Mouse (Mus musculus) hindlimb bud, embryonic 11.5 days (tissue): ENCODE measurements at regions not wholly inside any gene's neighbourhood (a gene's known extent, or its start where the extent isn't known, plus 50 kb on each side); places are given as distances from the start of the nearest gene placed in this dataset.
"Not testable (repeated sequence)": the region's sequence is repeated elsewhere in the genome, so short reads cannot be mapped to it uniquely, and the experiment has no call there.

Experiments
- DNase-seq: peaks from one replicate; pipeline ENCODE4 v3.0.0-alpha.2; 2012; ENCODE audit warnings: low read depth, low spot score; ENCODE audit errors: extremely low spot score

DNA sequence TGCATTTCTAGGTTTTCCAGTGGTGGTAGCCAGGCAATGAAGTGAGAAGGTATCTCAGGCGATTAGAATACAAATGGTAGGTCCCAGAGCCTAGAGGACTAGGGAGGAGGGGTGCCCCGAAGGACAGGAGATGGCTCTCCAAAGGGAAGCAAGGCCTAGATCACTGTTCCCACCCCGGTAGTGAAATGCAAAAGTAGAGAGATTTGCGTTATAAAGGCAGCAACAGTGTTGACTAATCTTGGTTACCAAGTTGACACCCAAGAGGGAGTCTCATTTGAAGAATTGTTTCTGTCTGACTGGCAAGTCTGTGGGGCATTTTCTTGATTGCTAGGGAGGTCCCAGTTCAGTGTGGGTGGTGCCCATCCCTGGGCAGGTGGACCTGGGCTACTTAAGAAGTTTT, 278.8 kb downstream of the Diras2 start:
- DNase-seq = no peak

DNA sequence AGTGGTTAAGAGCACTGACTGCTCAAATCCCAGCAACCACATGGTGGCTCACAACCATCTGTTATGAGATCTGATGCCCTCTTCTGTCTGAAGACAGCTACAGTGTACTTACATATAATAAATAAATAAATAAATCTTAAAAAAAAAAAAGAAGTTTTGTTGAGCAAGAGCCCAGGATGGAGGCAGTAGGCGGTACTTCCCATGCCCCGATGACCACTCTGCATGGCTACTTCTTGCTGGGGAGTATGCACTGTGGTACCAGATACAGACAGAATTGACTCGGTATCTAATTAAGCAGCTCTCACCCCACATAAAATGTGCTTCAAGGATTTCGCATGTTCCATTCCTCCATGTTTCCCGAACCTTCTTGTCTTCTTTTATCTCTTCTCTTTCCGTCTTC, 278.4 kb downstream of the Diras2 start:
- not testable (repeated sequence) for DNase-seq

DNA sequence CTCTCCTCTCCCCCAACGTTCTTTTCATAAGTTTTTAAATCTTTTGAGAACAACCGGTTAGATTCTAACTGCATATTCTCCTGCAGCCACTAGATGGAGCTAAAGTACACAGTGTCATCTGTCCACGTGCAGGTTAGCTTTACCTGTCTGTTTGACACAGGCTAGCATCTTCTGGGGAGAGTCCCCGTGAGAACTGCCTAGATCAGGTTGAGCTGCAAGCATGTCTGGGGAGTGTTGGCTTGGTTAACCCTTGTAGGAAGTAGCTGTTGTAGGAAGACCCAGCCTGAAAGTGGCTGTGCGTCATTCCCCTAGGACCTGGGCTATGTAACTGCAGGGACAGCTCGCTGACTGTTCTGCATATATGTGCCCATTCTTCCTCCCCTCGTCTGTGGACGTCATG, 277.9 kb downstream of the Diras2 start:
- DNase-seq = no peak

DNA sequence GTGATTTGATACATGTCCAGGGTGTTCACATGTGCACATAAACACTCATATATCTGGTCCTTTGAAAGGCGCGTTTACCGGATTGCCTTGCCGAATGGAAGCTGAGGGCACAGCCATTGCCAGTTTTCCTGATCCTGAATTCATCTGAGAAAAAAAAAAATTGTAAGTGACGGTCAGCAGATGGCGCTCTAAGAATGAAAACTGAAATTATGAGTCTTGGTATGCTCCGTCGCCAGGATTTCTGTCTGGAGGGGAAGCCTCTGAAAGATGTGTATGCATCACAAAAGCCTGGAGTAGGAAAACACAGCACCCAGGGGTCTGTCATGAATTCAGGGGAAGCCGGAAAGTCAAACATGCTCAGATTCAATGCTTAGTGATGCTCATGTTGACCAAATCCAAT, 276.9 kb downstream of the Diras2 start:
- peak; percentile 46 for DNase-seq

DNA sequence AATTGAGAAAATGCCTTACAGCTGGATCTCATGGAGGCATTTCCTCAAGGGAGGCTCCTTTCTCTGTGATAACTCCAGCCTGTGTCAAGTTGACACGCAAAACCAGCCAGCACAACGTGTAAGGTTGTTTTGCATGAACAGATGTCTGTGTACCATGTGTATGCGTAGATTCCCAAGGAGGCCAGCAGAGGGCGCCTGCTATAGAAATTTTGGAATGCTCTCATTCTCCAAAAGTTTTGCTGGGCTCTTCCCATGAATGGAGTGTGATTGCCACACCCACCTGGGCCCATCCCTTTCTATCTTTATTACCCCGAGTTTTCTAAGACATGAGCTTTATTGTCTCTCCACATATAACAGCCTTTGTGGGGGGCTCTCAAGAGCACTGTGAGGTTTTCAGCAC, 275.4 kb downstream of the Diras2 start:
- DNase-seq = no peak

DNA sequence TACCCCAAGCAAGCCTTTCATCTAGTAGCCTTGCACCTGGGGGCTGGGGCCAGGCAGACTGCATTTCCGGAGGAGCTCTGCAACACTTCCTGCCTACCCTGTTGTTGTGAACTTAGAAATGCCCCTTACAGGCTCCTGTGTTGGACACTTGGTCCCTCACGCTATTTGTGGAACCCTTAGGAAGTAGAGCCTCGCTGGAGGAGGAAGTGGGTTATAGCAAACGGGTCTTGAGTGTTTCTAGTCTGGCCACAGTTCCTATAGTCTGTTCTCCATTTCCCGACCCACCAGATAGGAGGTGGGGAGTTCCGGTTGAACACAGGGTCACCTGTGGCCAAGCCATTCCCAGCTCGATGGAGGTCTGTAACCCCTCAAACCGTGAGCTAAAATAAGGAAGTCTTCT, 272.7 kb downstream of the Diras2 start:
- no peak for DNase-seq

DNA sequence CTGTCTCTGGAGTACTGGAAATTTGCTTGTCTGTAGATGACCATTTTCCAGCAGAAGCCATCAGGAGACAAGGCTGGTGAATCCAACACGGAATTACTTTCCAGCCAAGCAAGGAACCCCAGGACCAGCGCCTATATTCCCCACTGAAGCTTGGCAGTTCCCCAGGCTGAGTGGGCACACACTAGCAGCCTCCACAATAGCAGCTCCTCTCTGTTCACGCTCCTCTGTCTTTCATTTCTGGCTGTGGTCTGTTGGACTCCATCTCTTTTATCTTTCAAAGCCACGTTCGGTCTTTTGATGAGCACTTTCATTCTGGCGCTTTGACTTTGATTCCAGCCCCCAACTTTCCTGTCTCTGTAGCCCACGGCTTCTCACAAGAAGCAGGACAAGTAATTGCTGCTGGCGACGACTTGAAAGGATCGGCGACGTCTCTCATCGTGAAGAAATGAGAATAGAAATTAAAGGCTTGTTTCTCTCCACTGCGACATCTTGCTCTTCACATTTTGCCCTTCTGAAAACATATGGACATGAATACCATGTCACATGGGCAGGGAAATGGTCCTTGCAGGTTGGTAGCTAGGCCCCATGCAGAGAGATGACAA, 268.0 kb downstream of the Diras2 start:
- DNase-seq = no peak

DNA sequence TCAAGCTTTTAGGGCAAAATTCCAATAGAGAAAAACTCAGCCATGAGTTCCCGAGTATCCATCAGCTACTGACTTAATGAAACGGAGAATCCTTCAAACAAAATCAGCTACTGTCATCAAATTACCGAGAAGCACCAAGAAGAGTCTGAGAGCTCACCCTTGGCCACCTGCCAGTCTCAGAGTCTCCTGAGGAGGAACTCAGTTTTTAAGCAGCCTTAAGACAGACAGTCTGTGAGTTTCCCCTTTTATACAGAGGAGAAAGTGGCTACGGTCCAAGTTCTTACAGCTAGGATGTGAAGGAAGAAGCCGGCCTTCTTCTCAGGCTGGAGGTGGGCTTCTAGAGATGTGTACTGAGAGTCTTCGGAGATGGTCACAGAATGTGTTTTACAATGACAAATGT, 262.8 kb downstream of the Diras2 start:
- DNase-seq = no peak

DNA sequence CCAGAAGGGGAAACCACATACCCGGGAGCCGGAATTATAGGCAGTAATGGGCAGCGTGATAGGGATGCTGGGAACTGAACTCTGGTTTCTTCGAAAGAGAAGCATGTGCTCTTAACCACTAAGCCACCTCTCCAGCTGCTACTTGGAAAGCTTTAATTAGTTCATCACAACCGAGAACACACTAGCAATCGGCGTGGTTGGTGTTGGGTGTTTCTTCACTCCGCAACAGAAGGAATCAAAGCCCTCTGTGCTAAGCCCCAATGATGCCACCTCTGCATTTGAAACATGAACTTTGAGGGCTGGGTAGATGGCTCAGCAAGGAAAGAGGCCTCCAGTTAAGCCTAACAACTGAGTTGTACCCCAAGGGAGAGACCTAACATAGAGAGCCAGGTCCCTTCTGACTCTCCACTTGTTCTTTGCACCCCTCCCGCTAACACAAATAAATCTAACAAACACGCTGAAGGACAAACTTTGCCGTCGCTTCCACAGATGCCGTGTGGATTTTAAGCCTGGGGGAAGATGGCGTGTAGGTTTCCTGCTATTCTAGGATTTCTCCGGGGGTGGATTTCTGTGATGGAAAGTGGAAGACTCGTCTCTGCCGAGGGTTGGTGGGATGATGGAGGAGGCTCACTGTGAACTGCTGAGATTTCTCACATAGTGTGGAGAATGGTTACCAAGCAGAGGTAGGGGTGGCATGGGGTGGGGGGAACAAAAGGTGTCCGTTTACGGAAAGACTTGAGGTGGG, 257.4 kb downstream of the Diras2 start:
- no peak for DNase-seq

DNA sequence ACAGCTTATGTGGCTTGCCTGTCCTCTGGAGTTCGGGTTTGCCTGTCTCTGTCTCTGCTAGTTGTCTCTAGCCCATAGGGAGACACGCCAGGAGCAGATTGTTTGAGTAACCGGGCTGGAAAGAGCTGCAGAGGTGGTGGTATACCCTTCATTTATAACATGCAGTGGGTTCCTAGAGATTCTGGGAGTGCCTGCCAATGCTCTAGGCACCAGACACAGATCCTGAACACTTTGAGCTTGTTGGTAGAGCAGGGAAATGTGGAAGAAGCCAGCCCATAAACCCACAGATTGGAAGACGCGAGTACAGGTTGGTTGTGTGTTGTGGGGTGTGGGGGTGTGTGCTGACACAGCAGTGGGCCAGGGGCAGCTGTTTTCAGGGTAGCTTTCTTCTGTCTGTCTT, 255.9 kb downstream of the Diras2 start:
- DNase-seq = no peak

DNA sequence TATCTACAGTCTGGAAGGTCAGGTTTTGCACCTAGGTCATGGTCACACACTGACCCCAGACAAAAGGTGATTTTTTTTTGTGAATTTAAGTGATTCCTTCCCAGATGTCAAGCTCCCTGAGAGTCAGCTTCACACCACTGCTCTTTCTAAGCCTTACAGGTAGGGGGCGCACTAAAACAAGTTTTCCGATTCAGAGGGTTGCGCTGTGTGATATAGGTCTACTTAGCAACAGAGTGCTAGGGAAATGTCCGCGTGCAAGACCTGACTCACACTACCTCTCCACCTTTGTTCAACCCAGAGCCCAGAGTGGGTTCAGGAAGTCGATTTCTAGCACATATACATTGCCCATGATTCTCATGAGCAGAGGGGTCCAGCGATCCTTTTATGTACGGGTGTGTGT, 255.4 kb downstream of the Diras2 start:
- no peak for DNase-seq

DNA sequence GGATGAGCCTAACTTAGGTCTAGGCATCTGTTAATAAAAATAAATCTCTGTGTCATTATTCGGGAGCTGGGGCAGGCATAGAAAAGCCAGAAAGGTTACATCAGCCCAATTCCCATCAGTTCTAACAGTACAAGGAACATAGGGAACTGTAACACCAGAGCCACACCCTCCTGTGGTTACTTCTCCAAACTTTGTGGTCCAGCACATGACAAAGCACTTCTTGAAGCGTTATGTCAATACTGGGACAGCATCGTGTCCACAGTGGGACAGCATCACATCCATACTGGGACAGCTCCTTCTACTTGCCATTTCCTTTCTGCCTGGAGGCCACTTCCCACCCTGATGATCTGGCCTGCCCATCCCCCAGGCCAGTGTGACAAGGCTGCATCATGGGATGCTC, 253.9 kb downstream of the Diras2 start:
- DNase-seq = no peak

DNA sequence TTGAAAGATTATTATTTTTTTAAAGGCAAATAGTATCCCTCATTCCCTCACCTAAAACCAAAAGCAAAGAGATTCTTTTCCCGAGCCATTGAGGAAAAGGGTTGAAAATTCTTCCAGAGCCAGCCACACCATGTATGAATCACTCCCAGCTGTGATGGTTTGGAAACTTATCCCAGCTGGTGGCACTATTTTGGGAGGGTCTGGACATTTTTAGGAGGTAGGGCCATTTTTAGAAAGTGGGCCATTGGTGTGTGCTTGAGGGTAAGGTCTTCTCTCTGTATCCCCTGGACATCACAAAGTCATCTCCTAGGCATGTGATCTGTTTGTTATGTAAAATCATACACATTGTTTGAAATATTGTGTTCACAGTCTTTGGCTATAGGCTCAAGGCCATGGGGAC, 252.2 kb downstream of the Diras2 start:
- no peak for DNase-seq

DNA sequence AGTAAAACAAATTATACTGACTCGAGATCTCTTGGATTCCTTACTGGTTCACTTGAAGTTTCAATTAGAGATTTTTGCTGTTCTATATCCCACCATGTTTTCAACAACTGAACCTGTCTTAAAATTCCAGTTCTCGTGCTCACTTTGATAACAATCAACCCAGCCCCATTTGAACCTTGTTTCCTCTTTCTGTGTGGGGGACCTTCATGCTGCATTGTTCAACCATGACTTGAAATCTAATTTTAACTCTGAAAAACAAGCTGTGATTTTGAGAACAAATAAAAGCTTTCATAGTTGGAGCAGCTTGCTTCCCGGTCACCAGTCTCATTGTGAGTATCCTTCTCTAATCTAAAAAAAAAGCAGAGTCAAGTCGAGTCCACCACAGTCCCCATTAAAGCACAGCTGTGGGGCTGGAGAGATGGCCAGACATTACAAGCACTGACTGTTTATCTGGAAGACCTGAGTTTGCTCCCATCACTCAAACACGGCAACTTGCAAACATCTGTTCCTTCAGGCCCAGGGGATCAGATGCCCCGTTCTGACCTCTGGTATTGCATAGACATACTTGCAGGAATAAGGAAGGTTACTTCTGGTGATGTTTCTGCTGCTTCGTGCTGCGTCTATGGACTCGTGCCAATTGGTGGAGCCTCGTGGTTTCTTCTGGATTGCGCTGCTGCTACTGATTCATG, 251.7 kb downstream of the Diras2 start:
- no peak for DNase-seq

DNA sequence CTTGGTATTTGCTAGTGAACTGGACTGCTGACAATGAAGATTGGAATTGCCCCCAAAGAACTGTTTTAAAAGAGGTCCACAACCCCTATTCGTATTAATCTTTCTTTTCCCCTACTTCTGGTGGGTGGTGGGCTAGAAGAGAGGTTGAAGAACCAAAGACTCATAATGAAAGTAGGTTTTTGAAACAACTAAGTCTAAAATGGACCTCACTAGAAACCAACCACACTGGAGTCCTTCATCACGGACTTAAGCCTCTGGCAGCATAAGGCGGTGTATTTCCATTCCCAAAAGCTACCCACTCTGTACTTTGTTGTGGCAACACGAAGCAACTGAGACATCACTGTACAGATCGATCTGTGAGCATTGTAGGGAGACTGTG, 251.1 kb downstream of the Diras2 start:
- no peak for DNase-seq

DNA sequence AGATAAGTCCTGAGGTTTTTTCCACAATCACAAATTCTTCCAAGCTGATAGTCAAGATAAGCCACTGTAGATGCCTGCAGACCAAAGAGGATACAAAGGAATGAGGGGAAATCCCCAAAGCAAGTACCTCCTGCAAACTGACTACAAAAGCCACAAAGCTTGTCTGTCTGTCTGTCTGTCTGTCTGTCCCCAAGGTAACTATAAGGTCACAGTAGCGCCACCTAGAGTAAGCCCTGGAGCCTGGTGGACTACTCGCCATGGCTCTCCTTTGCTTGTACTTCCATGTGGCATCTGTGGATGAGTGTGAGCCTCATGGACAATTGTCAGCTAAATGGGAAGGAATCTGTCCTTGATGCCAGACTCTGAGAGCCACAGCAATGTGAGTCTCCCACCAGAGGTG, 249.8 kb downstream of the Diras2 start:
- no peak for DNase-seq

DNA sequence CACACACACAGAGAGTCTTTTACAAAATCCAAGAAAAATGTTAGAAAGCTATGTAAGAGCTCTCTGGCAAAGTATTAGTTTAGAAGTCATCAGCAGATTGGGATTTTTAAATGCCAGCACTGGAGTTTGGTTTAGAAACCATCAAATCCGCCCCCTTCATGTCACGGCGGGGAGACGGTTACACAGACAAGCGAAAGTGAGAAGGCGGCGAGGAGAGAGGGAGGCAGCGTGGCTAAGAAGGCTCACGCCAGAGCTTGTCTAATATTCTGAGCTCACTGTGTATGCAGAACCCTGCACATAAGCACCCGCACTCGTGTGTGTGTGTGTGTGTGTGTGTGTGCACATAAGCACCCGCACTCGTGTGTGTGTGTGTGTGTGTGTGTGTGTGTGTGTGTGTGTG, 248.6 kb downstream of the Diras2 start:
- DNase-seq = no peak

DNA sequence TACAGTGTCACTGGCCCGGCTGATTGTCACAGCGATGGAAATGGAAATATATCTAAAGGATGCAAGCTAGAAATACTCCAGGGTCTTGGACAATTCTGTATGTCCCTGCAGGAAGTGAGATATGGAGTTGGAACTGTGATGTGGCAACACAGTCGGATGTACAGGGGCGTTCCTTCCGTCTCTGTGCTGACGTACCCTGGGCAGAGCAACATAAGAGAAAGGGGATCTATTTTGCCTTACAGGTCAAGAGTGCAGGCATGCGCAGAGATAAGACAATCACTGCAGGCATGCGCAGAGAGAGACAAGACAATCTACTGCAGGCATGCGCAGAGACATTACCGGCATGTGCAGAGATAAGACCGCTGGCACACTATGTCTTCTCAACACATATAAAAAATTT, 247.6 kb downstream of the Diras2 start:
- no peak for DNase-seq

DNA sequence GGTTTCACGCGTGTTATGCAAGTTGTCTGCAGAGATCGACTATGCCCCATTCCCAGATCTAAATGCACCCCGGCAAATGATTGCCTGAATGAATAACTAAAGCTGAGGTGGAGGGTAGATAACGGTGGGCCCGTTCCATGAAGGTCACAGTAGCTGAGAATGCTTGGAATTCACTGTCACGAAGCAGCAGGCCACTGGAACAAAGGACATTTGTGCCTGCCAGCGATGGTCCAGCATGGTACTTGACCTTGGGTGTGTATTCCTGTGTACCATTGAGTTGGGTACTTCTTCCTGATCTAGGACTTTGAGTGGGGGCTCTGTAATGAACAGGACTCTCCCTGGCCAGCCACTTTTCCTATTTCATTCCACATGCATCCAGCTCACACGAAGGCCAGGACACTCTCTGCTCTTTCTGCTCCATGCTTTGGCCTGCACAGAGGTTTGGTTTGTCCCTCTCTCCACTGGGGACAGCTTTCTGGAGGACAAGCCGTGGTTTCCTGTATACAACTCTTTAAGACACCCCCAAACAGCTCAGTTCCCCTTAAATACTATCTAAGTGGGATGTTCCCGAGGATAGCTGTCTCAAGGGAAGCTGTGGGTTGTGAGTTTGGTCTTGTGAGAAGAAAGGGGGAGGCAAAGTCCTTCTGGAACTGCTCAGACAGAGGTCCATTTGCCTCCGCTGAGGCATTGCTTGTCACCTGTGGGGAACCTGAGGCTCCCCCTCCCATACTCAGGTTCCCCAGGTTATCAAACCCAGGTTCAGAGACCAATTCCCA, 246.9 kb downstream of the Diras2 start:
- DNase-seq = no peak

DNA sequence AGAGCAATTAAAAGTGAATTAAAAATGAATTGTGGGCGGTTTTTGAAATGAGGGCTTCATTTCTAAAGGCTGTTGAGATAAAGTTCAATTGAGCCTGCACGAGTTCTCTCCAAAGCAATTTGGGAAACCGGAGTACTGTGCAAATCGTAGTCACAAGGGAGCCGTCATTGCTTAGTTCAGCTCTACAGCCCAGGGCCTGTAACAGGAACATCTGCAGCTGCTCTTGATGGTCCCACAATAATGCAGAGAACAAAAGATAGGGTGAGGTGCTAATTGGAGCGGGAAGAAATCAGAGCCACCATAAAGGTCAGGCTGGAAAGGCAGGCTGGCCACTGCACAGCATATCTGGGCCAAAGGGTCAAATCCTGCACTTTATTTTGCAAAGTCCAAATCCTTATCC, 242.7 kb downstream of the Diras2 start:
- DNase-seq = no peak

DNA sequence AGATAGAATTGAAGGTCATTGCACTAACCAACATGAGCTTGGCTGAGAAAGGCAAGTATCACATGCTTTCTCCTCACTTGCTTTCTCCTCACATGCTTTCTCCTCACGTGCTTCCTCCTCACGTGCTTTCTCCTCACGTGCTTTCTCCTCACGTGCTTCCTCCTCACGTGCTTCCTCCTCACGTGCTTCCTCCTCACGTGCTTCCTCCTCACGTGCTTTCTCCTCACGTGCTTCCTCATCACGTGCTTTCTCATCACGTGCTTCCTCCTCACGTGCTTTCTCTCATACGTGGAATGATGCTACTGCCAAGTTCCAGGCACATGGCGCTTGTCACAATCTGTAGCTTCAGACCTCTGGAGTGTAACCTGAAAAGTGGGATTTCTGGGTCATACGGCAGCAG, 235.2 kb downstream of the Diras2 start:
- no peak for DNase-seq
